Mouse (Mus musculus): ENCODE measurements around the gene Ear2. TPM values are rescaled to one million over a fixed set of nuclear protein-coding genes. Genes with fewer than 3 reads are reported as not detected.
"Not testable (repeated sequence)": the region's sequence is repeated elsewhere in the genome, so short reads cannot be mapped to it uniquely, and the experiment has no call there.

Gene Ear2
- polyA plus RNA-seq, 1 experiment, result 5.4 TPM

- H3K27me3 ChIP-seq (replicated peaks; ENCODE audit: control insufficient read depth, insufficient read depth, low read length), result no peaks in the 10 kb centered on the region
- no peaks in the 10 kb centered on the region for H3K4me1 ChIP-seq (ENCODE audit: control insufficient read depth, insufficient read depth, low read length)
- no peak overlapping the region for H3K4me3 ChIP-seq (ENCODE audit: insufficient read depth, low read depth, low read length)
- H3K36me3 ChIP-seq (ENCODE audit: control insufficient read depth, insufficient read depth, low read length), result no peaks in the 10 kb centered on the region
- no peak for DNase-seq
- no peak overlapping the region for H3K27ac ChIP-seq (ENCODE audit: insufficient read depth, low read depth, low read length)
- TF ChIP-seq CTCF (conservative IDR thresholded peaks at IDR 0.05; ENCODE audit: insufficient read depth, insufficient read length, low read depth, low read length), result no peak
- TF ChIP-seq POLR2A (IDR thresholded peaks at IDR 0.05; ENCODE audit: low read depth, low read length), result no peak
Measured at GRCm38 (mm10) chr14:44110981-44111380, 8.5 kb downstream of the Ear2 start.

GRCm38 (mm10) chr14:44123551-44123950 lies 21.1 kb downstream of the Ear2 start, which contains the start of gene Gm3327:
Gene Gm3327, plus strand, starts transcription at chr14:44123851.
- not testable (repeated sequence) for H3K27ac ChIP-seq (ENCODE audit: insufficient read depth, low read depth, low read length); H3K36me3 ChIP-seq (ENCODE audit: control insufficient read depth, insufficient read depth, low read length); H3K4me1 ChIP-seq (ENCODE audit: control insufficient read depth, insufficient read depth, low read length); H3K4me3 ChIP-seq (ENCODE audit: insufficient read depth, low read depth, low read length); H3K27me3 ChIP-seq (replicated peaks; ENCODE audit: control insufficient read depth, insufficient read depth, low read length); DNase-seq
- 90% methylated on average over 4 of the region's 4 CpGs for WGBS

Other genes starting within 250 kb of the Ear2 start
- gene Ear1, start 227.1 kb upstream of the Ear2 start, polyA plus RNA-seq (2012; rRNA removed), result not detected in 2 replicates
- not detected in 2 replicates for gene Ear10, start 179.1 kb upstream of the Ear2 start, polyA plus RNA-seq (2012; rRNA removed)
- 0.30 and 0.33 TPM in 2 replicates for gene Gm8113, start 177.3 kb upstream of the Ear2 start, polyA plus RNA-seq (2012; rRNA removed)
- gene Ang5, start 145.6 kb upstream of the Ear2 start, polyA plus RNA-seq (2012; rRNA removed), result not detected in 2 replicates
- not detected in 2 replicates for gene Ang6, start 100.4 kb upstream of the Ear2 start, polyA plus RNA-seq (2012; rRNA removed)
- gene Gm3327, start 21.2 kb downstream of the Ear2 start, polyA plus RNA-seq (2012; rRNA removed), result not detected in 2 replicates
- gene Gm8212, start 95.0 kb downstream of the Ear2 start, polyA plus RNA-seq (2012; rRNA removed), result not detected in 2 replicates
- 0.06 TPM in 1 of 2 replicates, not detected in the other for gene 4930503E14Rik, start 110.6 kb downstream of the Ear2 start, polyA plus RNA-seq (2012; rRNA removed)
- gene Gm8220, start 182.9 kb downstream of the Ear2 start, polyA plus RNA-seq (2012; rRNA removed), result not detected in 2 replicates
- not detected in 2 replicates for gene Gm5930, start 235.9 kb downstream of the Ear2 start, polyA plus RNA-seq (2012; rRNA removed)

Data from kidney, adult 2 months (tissue).